Mouse (Mus musculus): ENCODE results near the gene Borcs6. TPM values are rescaled to one million over a fixed set of nuclear protein-coding genes. Genes with fewer than 3 reads are reported as not detected.

Borcs6 gene
- polyA plus RNA-seq, 1 experiment from 2014 or later = 12.0 TPM

DNA sequence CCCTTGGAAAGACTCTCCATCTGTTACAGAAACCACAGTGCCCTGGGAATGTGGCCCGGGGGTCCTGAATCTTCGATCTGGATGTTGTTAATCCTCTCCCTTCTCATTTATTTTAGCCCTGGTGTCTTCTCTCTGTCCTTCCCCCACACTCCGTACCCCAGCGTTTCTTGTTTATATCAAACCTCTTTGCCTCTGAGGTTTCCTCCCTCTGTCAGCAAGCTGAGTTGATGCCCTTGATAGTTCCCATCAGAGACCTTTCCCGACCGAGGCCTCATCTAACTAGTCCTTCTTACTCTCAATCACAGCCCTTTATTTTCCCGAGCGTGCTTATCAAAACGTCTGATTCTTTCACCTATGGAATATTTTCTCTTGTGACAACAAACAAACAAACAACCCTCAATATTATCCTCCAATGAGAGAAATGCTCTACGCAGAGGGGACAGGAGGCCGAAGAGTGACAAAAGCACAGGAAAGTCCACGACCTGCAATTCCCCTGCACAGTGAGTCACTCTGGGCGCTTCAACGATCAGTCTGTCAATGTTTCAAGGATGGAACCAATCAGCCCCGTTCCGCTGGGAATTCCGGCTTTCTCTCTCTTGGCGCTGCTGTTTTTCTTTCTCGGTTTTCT is 674 bp upstream of the Borcs6 start:
- Histone ChIP-seq H3K27ac (ENCODE audit: low read length) (peak overlapping the region; percentile 86), H3K27me3 (ENCODE audit: control insufficient read depth, insufficient read depth, low read length) (no peaks in the 10 kb centered on the region), H3K9ac (ENCODE audit: low read length) (peak overlapping the region; percentile 82), H3K4me3 (ENCODE audit: low read length) (peak overlapping the region; percentile 95), H3K9me3 (replicated peaks; ENCODE audit: control insufficient read depth, low read length) (no peaks in the 10 kb centered on the region), H3K4me2 (ENCODE audit: low read depth, low read length) (peak overlapping the region; percentile 82), H3K36me3 (ENCODE audit: control insufficient read depth, insufficient read depth) (no peaks in the 10 kb centered on the region), H3K4me1 (ENCODE audit: control insufficient read depth, insufficient read depth, low read length) (peaks cover 18% of the 10 kb centered on the region)
- ATAC-seq (replicated peaks; ENCODE audit: extremely low read depth, insufficient read depth, low FRiP score) = no peak
- under 1% methylated on average over 19 of the region's 19 CpGs for WGBS

DNA sequence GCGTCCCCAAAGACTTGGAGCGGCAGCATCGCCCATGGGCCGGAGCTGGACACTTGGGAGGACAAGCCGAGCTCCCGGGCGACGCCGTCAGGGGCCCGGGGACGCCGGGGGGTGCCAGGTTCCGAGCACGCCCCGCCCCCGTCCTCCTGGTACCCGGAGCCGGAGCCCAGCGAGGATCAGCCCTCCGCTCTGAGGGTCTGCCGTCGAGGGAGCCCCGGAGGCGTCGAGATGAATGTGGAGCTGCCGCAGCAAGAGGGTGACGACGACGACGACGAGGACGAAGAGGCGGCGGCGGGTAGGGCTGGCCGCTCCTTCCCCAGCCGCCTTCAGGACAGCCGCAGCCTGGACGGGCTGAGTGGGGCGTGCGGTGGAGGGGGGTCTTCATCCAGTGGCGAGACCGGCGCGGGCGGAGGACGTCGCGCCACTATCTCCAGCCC is 476 bp downstream of the Borcs6 start:
- Histone ChIP-seq H3K9me3 (replicated peaks; ENCODE audit: control insufficient read depth, low read length) (no peaks in the 10 kb centered on the region), H3K4me2 (ENCODE audit: low read depth, low read length) (peak overlapping the region; percentile 81), H3K27ac (ENCODE audit: low read length) (peak overlapping the region; percentile 96), H3K4me1 (ENCODE audit: control insufficient read depth, insufficient read depth, low read length) (peaks cover 27% of the 10 kb centered on the region), H3K4me3 (ENCODE audit: low read length) (peak overlapping the region; percentile 95), H3K27me3 (ENCODE audit: control insufficient read depth, insufficient read depth, low read length) (no peaks in the 10 kb centered on the region), H3K36me3 (ENCODE audit: control insufficient read depth, insufficient read depth) (no peaks in the 10 kb centered on the region), H3K9ac (ENCODE audit: low read length) (peak overlapping the region; percentile 96)
- WGBS = 0% methylated on average over 39 of the region's 49 CpGs
- ATAC-seq (replicated peaks; ENCODE audit: extremely low read depth, insufficient read depth, low FRiP score) = no peak

DNA sequence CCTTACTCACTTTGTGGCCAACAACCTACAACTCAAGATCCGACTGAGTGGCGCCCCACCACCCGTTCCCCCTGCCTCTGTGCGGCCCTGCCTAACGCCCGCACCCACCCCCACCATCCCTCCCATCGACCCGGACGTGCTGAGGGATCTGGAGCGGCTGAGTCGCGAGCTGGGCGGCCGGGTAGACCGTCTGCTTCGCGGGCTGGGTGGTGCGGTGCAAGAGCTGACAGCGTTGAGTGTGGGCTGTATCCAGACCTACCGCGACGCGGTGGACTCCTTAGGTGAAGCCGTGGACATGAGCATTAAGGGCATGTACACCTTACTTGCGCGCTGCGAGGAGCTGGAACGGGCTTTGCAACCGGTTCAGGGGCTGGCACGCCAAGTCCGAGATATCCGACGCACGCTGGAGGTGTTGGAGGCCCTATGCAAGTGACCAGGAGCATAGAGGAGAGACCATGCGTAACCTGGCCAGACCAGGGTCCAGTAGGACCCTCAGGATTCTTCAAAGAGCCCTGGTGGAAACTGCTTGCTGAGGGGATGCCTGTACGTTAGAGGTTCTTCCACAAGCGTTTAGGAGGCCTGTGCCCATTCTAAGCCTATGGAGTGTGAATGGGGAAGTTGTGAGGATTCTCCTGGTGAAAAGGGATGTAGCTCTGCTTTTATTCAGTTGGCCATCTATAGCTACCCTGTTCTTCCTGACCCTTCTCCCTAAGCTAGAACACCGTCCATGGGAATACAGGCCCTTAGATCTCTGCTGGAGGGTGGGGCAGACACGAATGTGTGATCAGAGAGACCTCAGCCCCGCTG is 1.1 kb downstream of the Borcs6 start:
- peak overlapping the region; percentile 96 for H3K27ac ChIP-seq (ENCODE audit: low read length)
- H3K36me3 ChIP-seq (ENCODE audit: control insufficient read depth, insufficient read depth) = no peaks in the 10 kb centered on the region
- H3K4me3 ChIP-seq (ENCODE audit: low read length) = peak overlapping the region; percentile 95
- WGBS = 1% methylated on average over 40 of the region's 40 CpGs
- no peak for ATAC-seq (replicated peaks; ENCODE audit: extremely low read depth, insufficient read depth, low FRiP score)
- H3K9me3 ChIP-seq (replicated peaks; ENCODE audit: control insufficient read depth, low read length) = no peaks in the 10 kb centered on the region
- peak overlapping the region; percentile 81 for H3K4me2 ChIP-seq (ENCODE audit: low read depth, low read length)
- no peaks in the 10 kb centered on the region for H3K27me3 ChIP-seq (ENCODE audit: control insufficient read depth, insufficient read depth, low read length)
- H3K9ac ChIP-seq (ENCODE audit: low read length) = peak overlapping the region; percentile 96
- peaks cover 27% of the 10 kb centered on the region for H3K4me1 ChIP-seq (ENCODE audit: control insufficient read depth, insufficient read depth, low read length)

DNA sequence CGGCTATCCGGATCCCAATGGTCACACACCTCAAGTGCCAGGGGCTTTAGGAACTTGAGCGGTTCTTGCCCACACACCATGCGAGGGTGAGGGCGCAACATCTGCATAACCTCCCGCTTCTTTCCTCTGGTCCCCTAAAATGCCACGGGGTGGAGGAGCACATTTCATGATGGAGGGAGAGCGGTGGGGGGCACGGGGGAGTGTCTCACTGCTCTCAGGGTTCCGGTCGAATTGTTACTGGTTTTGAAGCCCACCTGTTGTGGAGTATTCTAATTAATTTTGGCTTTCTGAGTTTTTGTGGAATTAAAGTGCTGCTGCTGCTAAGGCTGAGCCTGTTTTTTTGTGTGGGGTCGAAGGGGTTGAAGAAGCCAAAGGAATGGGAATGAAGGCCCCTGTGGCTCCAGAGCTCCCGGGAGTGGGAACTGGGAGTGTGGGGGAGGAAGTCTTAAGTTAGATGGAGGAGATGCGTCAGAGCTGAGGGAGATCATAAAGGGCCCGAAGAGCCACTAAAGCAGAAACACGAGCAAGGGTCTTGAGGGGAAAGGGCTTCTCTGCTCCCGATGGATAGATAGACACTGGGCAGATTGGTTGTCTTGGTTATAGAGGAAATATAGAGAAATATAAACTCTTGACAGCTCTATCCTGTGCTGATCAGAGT is 1.9 kb downstream of the Borcs6 start:
- H3K27me3 ChIP-seq (ENCODE audit: control insufficient read depth, insufficient read depth, low read length) = no peaks in the 10 kb centered on the region
- 14% methylated on average over 17 of the region's 17 CpGs for WGBS
- peaks cover 31% of the 10 kb centered on the region for H3K4me1 ChIP-seq (ENCODE audit: control insufficient read depth, insufficient read depth, low read length)
- peak overlapping the region; percentile 96 for H3K9ac ChIP-seq (ENCODE audit: low read length)
- no peaks in the 10 kb centered on the region for H3K36me3 ChIP-seq (ENCODE audit: control insufficient read depth, insufficient read depth)
- H3K9me3 ChIP-seq (replicated peaks; ENCODE audit: control insufficient read depth, low read length) = no peaks in the 10 kb centered on the region
- H3K4me2 ChIP-seq (ENCODE audit: low read depth, low read length) = peak overlapping the region; percentile 81
- H3K27ac ChIP-seq (ENCODE audit: low read length) = peak overlapping the region; percentile 11; the same call in 1 of the 2 replicates
- no peak for ATAC-seq (replicated peaks; ENCODE audit: extremely low read depth, insufficient read depth, low FRiP score)
- peak overlapping the region; percentile 95 for H3K4me3 ChIP-seq (ENCODE audit: low read length)

DNA sequence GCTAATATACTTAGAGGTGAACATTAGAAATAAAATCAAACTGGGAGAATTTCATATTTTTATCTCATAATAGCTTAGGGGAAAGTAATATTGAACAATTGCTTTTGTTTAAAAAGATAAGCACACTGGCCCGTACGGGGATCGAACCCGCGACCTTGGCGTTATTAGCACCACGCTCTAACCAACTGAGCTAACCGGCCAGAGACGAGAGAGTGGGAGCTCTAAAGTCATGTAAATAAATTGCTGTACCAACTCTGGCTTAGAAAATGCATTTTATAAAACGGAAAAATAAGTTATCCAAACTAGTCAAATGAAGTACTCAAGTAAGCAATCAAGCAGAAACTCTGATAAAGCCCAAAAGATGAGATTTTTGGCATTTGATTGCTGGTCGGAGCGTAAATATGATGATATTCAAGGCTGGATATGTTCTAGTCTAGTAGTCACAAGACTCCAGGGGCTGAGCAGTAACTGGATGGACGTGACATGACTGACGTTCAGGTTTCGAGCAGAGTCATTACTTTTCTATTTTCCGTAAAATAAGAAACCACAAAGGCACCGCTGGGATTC is 2.8 kb downstream of the Borcs6 start:
- H3K36me3 ChIP-seq (ENCODE audit: control insufficient read depth, insufficient read depth) = no peaks in the 10 kb centered on the region
- no peaks in the 10 kb centered on the region for H3K27me3 ChIP-seq (ENCODE audit: control insufficient read depth, insufficient read depth, low read length)
- peak overlapping the region; percentile 18; the same call in 1 of the 2 replicates for H3K9ac ChIP-seq (ENCODE audit: low read length)
- peak overlapping the region; percentile 81 for H3K4me2 ChIP-seq (ENCODE audit: low read depth, low read length)
- H3K4me1 ChIP-seq (ENCODE audit: control insufficient read depth, insufficient read depth, low read length) = peaks cover 39% of the 10 kb centered on the region
- WGBS = 1% methylated on average over 17 of the region's 17 CpGs
- ATAC-seq (replicated peaks; ENCODE audit: extremely low read depth, insufficient read depth, low FRiP score) = no peak
- H3K27ac ChIP-seq (ENCODE audit: low read length) = peak overlapping the region; percentile 56
- no peaks in the 10 kb centered on the region for H3K9me3 ChIP-seq (replicated peaks; ENCODE audit: control insufficient read depth, low read length)
- H3K4me3 ChIP-seq (ENCODE audit: low read length) = peak overlapping the region; percentile 92

DNA sequence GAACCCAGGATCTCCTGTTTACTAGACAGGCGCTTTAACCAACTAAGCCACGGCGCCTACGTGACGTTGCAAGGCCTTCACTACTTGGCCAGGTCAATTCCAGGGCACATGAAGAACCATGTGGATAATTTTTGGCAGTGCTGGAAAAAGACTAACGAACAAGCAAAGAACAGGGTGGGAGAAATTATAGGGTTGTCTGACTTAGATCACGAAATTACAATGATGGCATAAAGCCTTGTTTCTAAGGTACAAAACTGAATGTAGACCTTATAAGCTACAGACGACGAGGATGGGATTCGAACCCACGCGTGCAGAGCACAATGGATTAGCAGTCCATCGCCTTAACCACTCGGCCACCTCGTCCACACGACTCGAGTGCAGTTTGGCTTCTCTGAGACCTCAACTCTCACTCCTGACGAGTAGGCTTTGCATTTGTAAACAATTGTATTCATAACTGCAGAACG is 3.3 kb downstream of the Borcs6 start:
- H3K4me2 ChIP-seq (ENCODE audit: low read depth, low read length) = peak overlapping the region; percentile 82
- H3K4me1 ChIP-seq (ENCODE audit: control insufficient read depth, insufficient read depth, low read length) = peaks cover 44% of the 10 kb centered on the region
- peak; percentile 50 for ATAC-seq (replicated peaks; ENCODE audit: extremely low read depth, insufficient read depth, low FRiP score)
- no peaks in the 10 kb centered on the region for H3K9me3 ChIP-seq (replicated peaks; ENCODE audit: control insufficient read depth, low read length)
- H3K4me3 ChIP-seq (ENCODE audit: low read length) = peak overlapping the region; percentile 92
- no peaks in the 10 kb centered on the region for H3K36me3 ChIP-seq (ENCODE audit: control insufficient read depth, insufficient read depth)
- WGBS = under 1% methylated on average over 19 of the region's 19 CpGs
- peak overlapping the region; percentile 73 for H3K9ac ChIP-seq (ENCODE audit: low read length)
- H3K27me3 ChIP-seq (ENCODE audit: control insufficient read depth, insufficient read depth, low read length) = no peaks in the 10 kb centered on the region
- H3K27ac ChIP-seq (ENCODE audit: low read length) = peak overlapping the region; percentile 90

DNA sequence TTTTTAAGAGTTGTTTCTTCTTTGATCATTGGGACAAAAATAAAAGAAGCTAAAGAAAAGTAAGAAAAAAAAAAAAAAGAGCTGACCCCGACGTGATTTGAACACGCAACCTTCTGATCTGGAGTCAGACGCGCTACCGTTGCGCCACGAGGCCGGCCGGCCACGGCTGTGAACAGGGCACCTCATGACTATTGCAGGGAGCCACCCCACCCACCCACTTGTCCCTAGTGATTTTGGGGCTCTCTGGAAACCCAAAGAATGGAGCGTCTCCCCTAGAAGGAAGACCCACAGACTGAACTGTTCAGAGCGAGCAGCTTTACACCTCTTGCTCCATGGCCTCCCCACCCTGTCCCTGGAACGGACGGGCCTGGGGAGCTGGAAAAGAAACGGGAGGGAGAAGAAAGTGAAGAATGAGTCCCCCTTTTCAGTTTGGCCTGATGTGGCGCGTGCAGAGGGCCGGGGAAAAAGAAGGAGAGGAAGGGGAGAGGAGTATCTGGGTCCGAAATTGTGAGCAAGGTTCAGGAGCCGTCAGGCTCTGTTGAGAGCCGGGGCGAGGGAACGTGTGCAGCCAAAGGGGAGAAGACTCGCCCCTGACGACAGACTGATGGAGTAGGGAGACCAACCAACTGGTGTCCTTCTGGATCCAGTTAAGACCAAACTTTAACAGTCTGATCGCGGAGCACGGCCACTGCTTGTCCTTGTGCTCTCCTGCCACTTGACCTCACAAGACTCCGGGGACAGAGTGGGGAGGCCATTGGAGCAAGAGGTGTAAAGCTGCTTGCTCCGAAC is 4.1 kb downstream of the Borcs6 start:
- Histone ChIP-seq H3K27me3 (ENCODE audit: control insufficient read depth, insufficient read depth, low read length) (no peaks in the 10 kb centered on the region), H3K9me3 (replicated peaks; ENCODE audit: control insufficient read depth, low read length) (no peaks in the 10 kb centered on the region), H3K27ac (ENCODE audit: low read length) (peak overlapping the region; percentile 90), H3K4me3 (ENCODE audit: low read length) (peak overlapping the region; percentile 92), H3K4me1 (ENCODE audit: control insufficient read depth, insufficient read depth, low read length) (peaks cover 38% of the 10 kb centered on the region), H3K4me2 (ENCODE audit: low read depth, low read length) (peak overlapping the region; percentile 82), H3K36me3 (ENCODE audit: control insufficient read depth, insufficient read depth) (no peaks in the 10 kb centered on the region), H3K9ac (ENCODE audit: low read length) (peak overlapping the region; percentile 85)
- ATAC-seq (replicated peaks; ENCODE audit: extremely low read depth, insufficient read depth, low FRiP score) = peak; percentile 30
- WGBS = under 1% methylated on average over 31 of the region's 31 CpGs

Data from heart, embryonic 16.5 days (tissue).